Mouse (Mus musculus) hindbrain, embryonic 11.5 days (tissue): ENCODE data around the gene Trim41. TPM values are rescaled to one million over a fixed set of nuclear protein-coding genes. Genes with fewer than 3 reads are reported as not detected.
"Not testable (repeated sequence)": the region's sequence is repeated elsewhere in the genome, so short reads cannot be mapped to it uniquely, and the experiment has no call there.

ENCODE experiments used
- ATAC-seq: fragments of 200-750 bp; cut with Nextera tagmentation; 2 replicates; pipeline ENCODE4 v1.8.0; 2017; ENCODE audit warnings: mild to moderate bottlenecking, moderate TSS enrichment, moderate library complexity; ENCODE audit not compliant: low FRiP score
- DNase-seq: peaks from one replicate; pipeline ENCODE4 v3.0.0-alpha.2; 2015; ENCODE audit warnings: low spot score
- H3K27ac ChIP-seq: fragments of 300-500 bp; sonication (generic); 2 replicates; pipeline ENCODE4 v1.5.1; 2014; ENCODE audit warnings: mild to moderate bottlenecking, low read depth, low read length
- H3K27me3 ChIP-seq: fragments of 300-500 bp; sonication (generic); 2 replicates; pipeline ENCODE4 v1.6.1; 2014; ENCODE audit warnings: mild to moderate bottlenecking, low read length, moderate library complexity, mixed read lengths; ENCODE audit not compliant: control insufficient read depth, insufficient read depth
- H3K36me3 ChIP-seq: fragments of 300-500 bp; sonication (generic); 2 replicates; pipeline ENCODE4 v1.6.1; 2014; ENCODE audit warnings: mild to moderate bottlenecking, low read length, moderate library complexity, mixed read lengths; ENCODE audit not compliant: control insufficient read depth, insufficient read depth
- H3K4me1 ChIP-seq: fragments of 300-500 bp; sonication (generic); replicated peaks from 2 replicates; pipeline ENCODE4 v1.6.1; 2014; ENCODE audit warnings: low read length, mixed read lengths; ENCODE audit not compliant: control insufficient read depth, insufficient read depth
- H3K4me2 ChIP-seq: fragments of 300-500 bp; sonication (generic); replicated peaks from 2 replicates; pipeline ENCODE4 v1.6.1; 2014; ENCODE audit warnings: mild to moderate bottlenecking, low read depth, low read length
- H3K4me3 ChIP-seq: fragments of 300-500 bp; sonication (generic); 2 replicates; pipeline ENCODE4 v1.5.1; 2014; ENCODE audit warnings: low read depth, low read length
- H3K9ac ChIP-seq: fragments of 300-500 bp; sonication (generic); 2 replicates; pipeline ENCODE4 v1.6.1; 2014; ENCODE audit warnings: low read depth, low read length
- H3K9me3 ChIP-seq: fragments of 300-500 bp; sonication (generic); 2 replicates; pipeline ENCODE4 v1.6.1; 2016; ENCODE audit warnings: low read length; ENCODE audit not compliant: control insufficient read depth
- WGBS: fragments of 180-500 bp; shearing (Covaris S2); extraction: QIAGEN DNeasy Blood & Tissue Kit; methylation state at CpG from one replicate; pipeline ENCODE4 v1.1.7; 2014; 5-methylcytosine and 5-hydroxymethylcytosine counted together
- polyA plus RNA-seq: library from polyadenylated mRNA; unstranded; fragments of >200 nt; fragmentation: Nextera tagmentation; extraction: Ambion mirVana; gene quantifications from 2 replicates; pipeline ENCODE4 v1.2.1, GENCODE M21; 2014

Gene Trim41
- polyA plus RNA-seq, 1 experiment from 2014 or later, result 4.2 TPM

DNA sequence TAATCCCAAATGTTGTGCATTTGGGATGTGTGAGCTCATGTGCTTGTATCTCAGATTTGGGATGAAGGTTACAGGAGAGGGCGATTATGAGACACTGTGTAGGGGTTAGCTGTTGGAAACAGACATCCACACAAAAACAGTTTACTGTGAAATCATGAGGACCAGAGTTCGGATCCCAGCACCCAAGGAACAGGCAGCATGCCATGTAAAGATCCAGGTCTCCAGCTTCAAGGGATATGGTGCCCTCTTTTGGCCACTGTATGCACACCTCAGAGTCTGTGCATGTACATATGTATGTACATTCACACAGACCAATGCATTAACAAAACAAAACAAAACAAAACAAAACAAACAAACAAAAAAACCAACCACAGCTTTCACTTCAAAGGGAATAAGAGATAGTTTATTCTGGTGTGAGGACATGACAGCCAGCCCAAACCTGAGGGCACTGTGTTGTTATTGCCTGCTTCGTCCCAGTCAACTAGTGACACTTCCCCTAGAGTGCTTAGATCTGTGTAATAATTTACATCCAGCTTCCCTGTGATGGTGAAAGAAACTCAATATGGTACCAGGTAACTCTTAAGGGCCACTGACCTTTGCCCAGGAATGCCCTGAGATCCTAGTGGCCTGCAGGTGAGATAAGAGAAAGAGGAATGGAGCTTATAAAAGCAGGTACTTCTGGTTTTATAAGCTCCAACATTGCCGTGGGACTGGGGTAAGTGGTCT lies 34.3 kb upstream of the Trim41 start:
- Histone ChIP-seq H3K4me3 (no peak overlapping the region), H3K9ac (no peak overlapping the region), H3K4me1 (no peaks in the 10 kb centered on the region), H3K27ac (no peak overlapping the region), H3K4me2 (no peak overlapping the region), H3K36me3 (no peaks in the 10 kb centered on the region), H3K27me3 (peaks cover 4% of the 10 kb centered on the region), H3K9me3 (no peaks in the 10 kb centered on the region)
- DNase-seq, result no peak
- ATAC-seq, result no peak
- WGBS, result 83% methylated on average over 4 of the region's 4 CpGs

DNA sequence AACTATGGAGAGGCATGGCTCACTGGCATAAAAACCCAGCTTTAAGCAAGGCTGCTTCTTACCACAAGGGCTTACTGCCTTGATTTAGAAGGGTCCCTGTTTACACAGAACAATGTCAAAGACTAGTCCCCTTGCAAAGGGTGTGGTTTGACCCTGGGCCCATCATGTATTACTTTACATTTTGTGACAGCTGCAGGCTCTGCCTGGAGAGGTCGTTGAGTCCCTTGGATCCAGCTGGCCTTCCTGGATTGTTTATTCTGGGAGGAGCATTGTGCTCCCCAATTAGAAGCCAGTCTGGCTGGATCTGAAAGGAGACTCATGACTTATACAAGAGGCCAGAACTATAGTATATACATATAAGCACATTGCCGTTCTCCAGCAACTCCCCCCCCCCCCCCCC lies 33.1 kb upstream of the Trim41 start:
- H3K27ac ChIP-seq, result no peak overlapping the region
- 59% methylated on average over 2 of the region's 2 CpGs for WGBS
- no peak overlapping the region for H3K9ac ChIP-seq
- peaks cover 4% of the 10 kb centered on the region for H3K27me3 ChIP-seq
- no peaks in the 10 kb centered on the region for H3K4me1 ChIP-seq
- no peak for ATAC-seq
- no peak for DNase-seq
- no peaks in the 10 kb centered on the region for H3K9me3 ChIP-seq
- H3K4me2 ChIP-seq, result no peak overlapping the region
- H3K4me3 ChIP-seq, result no peak overlapping the region
- H3K36me3 ChIP-seq, result no peaks in the 10 kb centered on the region

DNA sequence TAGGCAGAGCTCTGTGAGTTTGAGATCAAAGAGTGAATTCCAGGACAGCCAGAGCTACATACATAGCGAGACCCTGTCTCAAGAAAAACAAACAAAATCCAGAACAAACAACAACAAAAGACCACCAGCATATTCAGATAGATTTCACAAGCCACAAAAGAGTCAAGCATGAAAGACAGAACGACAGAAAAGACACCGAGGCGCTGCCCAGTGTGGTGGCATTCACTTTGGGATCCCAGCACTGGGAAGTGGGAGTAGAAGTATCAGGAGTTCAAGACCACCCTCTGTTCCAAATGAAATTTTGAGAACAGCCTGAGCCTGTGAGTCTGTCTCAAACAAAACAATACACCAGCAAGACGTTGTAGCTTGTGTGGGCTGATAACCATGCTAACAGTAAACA lies 29.7 kb upstream of the Trim41 start:
- no peak overlapping the region for H3K9ac ChIP-seq
- peaks cover 2% of the 10 kb centered on the region; the same call in 1 of the 2 replicates for H3K27me3 ChIP-seq
- ATAC-seq (no peak), DNase-seq (no peak)
- no peaks in the 10 kb centered on the region for H3K36me3 ChIP-seq
- 56% methylated on average over 5 of the region's 5 CpGs for WGBS
- no peak overlapping the region for H3K4me3 ChIP-seq
- no peaks in the 10 kb centered on the region for H3K4me1 ChIP-seq
- no peaks in the 10 kb centered on the region for H3K9me3 ChIP-seq
- H3K27ac ChIP-seq, result no peak overlapping the region
- H3K4me2 ChIP-seq, result no peak overlapping the region

DNA sequence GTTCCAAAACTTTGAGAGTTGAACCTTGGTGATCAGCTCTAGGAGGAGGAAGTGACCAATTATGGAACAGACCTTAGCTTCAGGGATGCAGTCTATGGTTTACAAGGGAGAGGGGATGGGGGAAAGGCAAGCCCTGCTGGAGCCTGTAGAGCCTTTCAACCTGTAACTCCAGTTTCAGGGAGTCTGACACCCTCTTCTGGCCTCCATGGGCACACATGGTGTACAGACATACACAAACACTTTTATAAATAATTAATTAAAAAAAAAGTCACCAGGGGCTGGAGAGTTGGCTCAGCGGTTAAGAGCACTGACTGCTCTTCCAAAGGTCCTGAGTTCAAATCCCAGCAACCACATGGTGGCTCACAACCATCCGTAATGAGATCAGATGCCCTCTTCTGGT lies 29.2 kb upstream of the Trim41 start:
- ATAC-seq, H3K4me3 ChIP-seq, H3K27ac ChIP-seq, H3K9me3 ChIP-seq, H3K9ac ChIP-seq, H3K36me3 ChIP-seq, DNase-seq, H3K4me1 ChIP-seq, H3K4me2 ChIP-seq, H3K27me3 ChIP-seq: not testable (repeated sequence)
- WGBS, result 78% methylated on average over 2 of the region's 2 CpGs

DNA sequence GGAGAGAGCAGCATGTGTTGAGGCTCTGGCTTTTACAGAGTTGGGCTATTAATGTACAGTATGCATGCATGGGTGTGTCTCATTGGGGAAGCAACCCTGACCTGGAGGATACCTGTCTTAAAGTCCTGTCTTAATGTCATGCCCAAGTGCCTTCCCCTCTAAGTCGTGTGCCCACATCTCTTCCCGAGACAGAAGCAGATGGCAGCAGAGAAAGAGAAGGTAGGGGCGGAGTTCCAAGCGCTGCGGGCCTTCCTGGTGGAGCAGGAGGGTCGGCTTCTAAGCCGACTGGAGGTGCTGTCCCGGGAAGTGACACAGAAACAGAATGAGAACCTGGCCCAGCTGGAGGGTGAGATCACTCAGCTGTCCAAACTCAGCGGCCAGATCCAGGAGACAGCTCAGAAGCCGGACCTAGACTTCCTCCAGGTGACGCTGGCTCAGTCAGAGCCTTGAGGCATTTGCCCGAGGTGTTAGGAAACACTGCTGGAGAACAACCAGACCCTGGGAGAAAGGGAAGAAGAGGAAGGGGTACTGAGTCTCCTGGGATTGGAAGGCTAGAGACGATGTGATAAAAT lies 28.2 kb upstream of the Trim41 start:
- peaks cover 2% of the 10 kb centered on the region; the same call in 1 of the 2 replicates for H3K27me3 ChIP-seq
- no peak overlapping the region for H3K27ac ChIP-seq
- H3K9ac ChIP-seq, result no peak overlapping the region
- H3K4me2 ChIP-seq, result no peak overlapping the region
- ATAC-seq (no peak), DNase-seq (no peak)
- no peaks in the 10 kb centered on the region for H3K4me1 ChIP-seq
- H3K9me3 ChIP-seq, result no peaks in the 10 kb centered on the region
- 36% methylated on average over 13 of the region's 13 CpGs for WGBS
- H3K4me3 ChIP-seq, result no peak overlapping the region
- no peaks in the 10 kb centered on the region for H3K36me3 ChIP-seq

DNA sequence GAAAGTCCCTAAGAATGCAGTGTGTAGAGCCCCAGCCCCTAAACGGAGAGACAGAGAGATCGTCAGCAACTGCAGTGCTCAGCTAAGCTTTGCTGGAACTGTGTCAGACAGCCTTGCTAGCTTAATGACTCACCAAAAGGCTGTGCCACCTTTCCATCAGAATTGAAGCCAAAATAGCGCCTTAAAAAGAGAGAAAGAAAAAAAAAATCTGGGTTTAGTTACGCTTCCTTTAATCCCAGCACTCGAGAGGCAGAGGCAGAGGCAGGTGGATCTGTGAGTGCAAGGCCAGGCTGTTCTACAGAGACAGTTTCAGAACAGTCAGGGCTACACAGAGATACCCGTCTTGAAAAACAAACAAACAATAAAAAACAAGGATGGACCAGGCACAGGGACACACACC lies 27.2 kb upstream of the Trim41 start:
- no peak overlapping the region for H3K4me2 ChIP-seq
- 75% methylated on average over 6 of the region's 6 CpGs for whole genome bisulfite sequencing
- H3K9ac ChIP-seq, result no peak overlapping the region
- 0 out of 2 replicates have a peak, but pooled peaks cover 2% of the 10 kb centered on the region for H3K27me3 ChIP-seq
- no peak overlapping the region for H3K4me3 ChIP-seq
- no peaks in the 10 kb centered on the region for H3K4me1 ChIP-seq
- DNase-seq (no peak), ATAC-seq (no peak)
- no peaks in the 10 kb centered on the region for H3K36me3 ChIP-seq
- no peaks in the 10 kb centered on the region for H3K9me3 ChIP-seq
- no peak overlapping the region for H3K27ac ChIP-seq

DNA sequence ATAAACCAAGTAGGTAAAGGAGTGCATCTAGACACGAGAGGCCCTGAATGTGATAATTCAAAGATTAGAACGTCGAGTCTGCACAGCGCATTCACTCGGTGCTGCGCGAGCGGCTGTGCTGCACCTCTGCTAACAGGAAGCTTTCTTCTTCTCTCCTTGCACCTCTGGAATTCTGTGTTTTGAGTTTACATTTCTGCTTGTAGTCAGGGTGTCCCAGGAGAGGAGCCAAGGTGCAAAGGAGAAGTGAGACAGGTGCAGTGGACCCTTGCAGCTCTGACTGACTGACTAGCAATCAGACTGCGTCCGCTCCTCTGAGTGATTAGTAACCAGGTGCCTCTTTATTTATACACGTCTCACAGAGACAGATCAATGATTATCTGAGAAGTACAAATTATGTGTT lies 26.0 kb upstream of the Trim41 start:
- Histone ChIP-seq H3K27ac (no peak overlapping the region), H3K36me3 (no peaks in the 10 kb centered on the region), H3K4me2 (no peak overlapping the region), H3K9me3 (no peaks in the 10 kb centered on the region), H3K4me3 (no peak overlapping the region), H3K9ac (no peak overlapping the region), H3K4me1 (0 out of 2 replicates have a peak, but pooled peaks cover 3% of the 10 kb centered on the region), H3K27me3 (no peaks in the 10 kb centered on the region; the same call in 1 of the 2 replicates)
- 85% methylated on average over 11 of the region's 11 CpGs for WGBS
- DNase-seq (no peak), ATAC-seq (no peak)

DNA sequence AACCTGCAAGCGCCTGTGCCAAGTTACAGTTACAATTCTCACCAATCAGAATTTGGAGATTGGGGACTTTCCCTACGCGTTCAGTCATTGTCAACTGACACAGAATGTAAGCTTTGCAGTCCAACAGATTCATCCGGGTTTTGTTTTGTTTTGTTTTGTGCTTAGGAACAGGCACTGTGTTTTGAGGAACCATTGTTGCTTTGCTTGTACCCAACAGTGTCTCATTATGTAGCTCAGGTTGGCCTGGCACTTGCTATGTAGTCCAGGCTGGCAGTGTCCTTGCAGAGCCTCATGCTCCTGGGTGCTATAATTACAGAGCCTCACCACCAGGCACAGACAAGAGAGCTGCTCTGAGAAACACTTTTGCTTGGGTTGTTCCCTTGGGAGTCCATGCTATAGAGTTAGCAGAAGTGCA lies 25.2 kb upstream of the Trim41 start:
- no peak for DNase-seq
- Histone ChIP-seq H3K4me1 (0 out of 2 replicates have a peak, but pooled peaks cover 4% of the 10 kb centered on the region), H3K27me3 (no peaks in the 10 kb centered on the region; the same call in 1 of the 2 replicates), H3K4me3 (no peak overlapping the region), H3K9me3 (no peaks in the 10 kb centered on the region), H3K4me2 (no peak overlapping the region), H3K27ac (no peak overlapping the region), H3K36me3 (no peaks in the 10 kb centered on the region), H3K9ac (no peak overlapping the region)
- 89% methylated on average over 4 of the region's 4 CpGs for WGBS
- ATAC-seq, result no peak

DNA sequence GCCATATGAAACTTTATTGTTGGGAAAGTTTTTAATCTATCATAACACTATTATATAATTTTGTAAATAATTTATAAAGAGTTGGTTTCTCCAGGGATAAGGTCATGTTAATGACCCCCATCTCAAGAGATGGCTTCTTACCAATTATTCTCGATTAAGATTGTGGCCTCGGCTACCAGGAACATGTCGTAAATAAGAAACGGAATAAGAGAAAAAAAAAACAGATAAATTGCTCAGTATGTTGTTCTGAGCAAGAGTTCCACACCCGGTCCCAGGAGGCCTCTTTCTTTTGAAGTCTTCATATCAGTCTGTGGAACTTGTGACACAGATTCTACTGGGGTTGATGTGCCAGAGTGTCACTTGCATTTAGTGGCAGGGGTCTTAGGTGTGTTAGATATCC lies 24.1 kb upstream of the Trim41 start:
- no peak for ATAC-seq
- no peak for DNase-seq
- Histone ChIP-seq H3K9me3 (no peaks in the 10 kb centered on the region), H3K4me2 (no peak overlapping the region), H3K27ac (no peak overlapping the region), H3K27me3 (peaks cover 3% of the 10 kb centered on the region; the same call in 1 of the 2 replicates), H3K4me1 (0 out of 2 replicates have a peak, but pooled peaks cover 4% of the 10 kb centered on the region), H3K36me3 (no peaks in the 10 kb centered on the region), H3K9ac (no peak overlapping the region), H3K4me3 (no peak overlapping the region)
- WGBS, result 84% methylated on average over 5 of the region's 5 CpGs
